Mouse (Mus musculus): ENCODE measurements around the gene Spib. TPM values are rescaled to one million over a fixed set of nuclear protein-coding genes. Genes with fewer than 3 reads are reported as not detected.

Spib gene
- polyA plus RNA-seq, 1 experiment from 2014 or later = not detected

DNA sequence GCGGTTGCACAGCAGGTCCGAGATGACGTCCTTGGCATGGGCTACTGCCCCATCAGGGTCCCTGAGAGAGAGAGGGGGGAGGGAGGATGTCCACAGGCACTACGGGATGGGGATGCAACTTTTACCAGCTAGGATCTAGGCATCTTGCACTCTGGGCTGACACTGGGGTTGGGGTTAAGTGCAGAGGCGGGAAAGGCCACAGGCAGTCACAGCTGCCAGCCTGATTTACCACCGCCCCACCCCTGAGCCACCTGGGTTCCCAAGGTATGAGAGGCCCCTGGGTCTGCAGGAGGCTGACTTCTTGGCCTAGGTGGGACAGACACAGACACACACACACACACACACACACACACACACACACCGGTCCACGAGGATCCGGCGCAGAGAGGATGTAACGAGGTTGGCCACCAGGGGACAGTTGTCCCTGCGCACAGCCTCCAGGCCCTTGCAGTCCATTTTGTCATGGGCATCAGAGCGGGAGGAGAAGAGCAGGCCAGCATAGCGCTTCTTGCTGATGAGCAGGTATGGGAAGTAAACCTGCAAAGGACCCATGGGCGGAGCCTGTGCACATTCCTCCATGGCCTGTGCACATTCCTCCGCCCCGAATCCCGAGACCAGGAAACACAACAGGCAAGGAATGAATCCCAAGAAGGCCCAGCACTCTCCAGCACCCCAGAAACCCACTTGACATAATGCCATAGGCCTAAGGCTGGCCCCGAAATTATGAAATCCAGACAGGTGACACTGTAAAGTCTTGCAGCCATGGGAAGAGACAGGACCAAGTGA, 3.0 kb upstream of the Spib start:
- Histone ChIP-seq H3K4me1 (replicated peaks) (0 out of 2 replicates have a peak, but pooled peaks cover 5% of the 10 kb centered on the region), H3K27ac (ENCODE audit: poor library complexity, severe bottlenecking) (no peak overlapping the region), H3K36me3 (peaks cover 73% of the 10 kb centered on the region), H3K27me3 (replicated peaks) (peaks cover under 1% of the 10 kb centered on the region), H3K4me2 (no peak overlapping the region), H3K9ac (no peak overlapping the region), H3K4me3 (no peak overlapping the region), H3K9me3 (replicated peaks) (no peaks in the 10 kb centered on the region)
- WGBS = 87% methylated on average over 19 of the region's 19 CpGs
- no peak for ATAC-seq (ENCODE audit: insufficient number of reproducible peaks, low FRiP score)

DNA sequence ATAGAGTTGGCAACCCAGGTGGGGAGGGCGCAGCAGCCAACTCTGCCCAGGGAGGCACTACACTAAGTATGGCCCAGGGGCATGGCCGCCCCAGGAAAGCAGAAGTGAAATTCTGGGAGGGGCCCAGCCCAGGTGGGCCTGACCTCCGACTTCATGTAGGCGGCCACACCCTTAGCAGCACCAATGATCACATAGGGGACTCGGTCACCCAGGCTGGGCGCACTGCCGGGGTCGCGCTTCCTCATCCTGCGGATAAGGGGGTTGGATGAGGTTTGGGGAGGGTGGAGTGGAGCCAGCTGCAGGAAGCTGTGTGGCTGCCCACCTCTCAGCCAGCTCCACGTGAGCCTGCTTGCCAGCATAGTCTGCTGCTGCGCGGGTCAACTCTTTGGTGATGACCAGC, 2.4 kb upstream of the Spib start:
- Histone ChIP-seq H3K4me2 (no peak overlapping the region), H3K27ac (ENCODE audit: poor library complexity, severe bottlenecking) (no peak overlapping the region), H3K27me3 (replicated peaks) (peaks cover 6% of the 10 kb centered on the region), H3K36me3 (peaks cover 67% of the 10 kb centered on the region), H3K4me3 (no peak overlapping the region), H3K9ac (no peak overlapping the region), H3K4me1 (replicated peaks) (0 out of 2 replicates have a peak, but pooled peaks cover 5% of the 10 kb centered on the region), H3K9me3 (replicated peaks) (no peaks in the 10 kb centered on the region)
- WGBS = 88% methylated on average over 13 of the region's 13 CpGs
- no peak for ATAC-seq (ENCODE audit: insufficient number of reproducible peaks, low FRiP score)

DNA sequence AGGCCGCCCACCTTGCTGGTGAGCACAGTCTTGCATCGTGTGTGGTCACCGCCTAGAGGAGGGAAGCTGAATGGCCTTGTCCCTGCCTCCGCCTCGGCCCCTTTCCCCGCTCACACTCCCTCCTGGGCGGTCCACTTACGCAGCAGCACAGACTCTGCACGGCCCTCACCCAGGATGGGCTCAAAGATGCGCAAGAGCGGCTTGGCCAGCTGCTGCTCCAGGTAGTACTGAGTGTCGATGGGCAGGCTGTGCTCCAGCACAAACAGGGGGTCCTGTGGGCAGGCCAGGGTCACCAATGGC, 1.8 kb upstream of the Spib start:
- H3K9me3 ChIP-seq (replicated peaks) = no peaks in the 10 kb centered on the region
- WGBS = 83% methylated on average over 12 of the region's 12 CpGs
- H3K4me3 ChIP-seq = no peak overlapping the region
- peaks cover 61% of the 10 kb centered on the region for H3K36me3 ChIP-seq
- H3K4me1 ChIP-seq (replicated peaks) = 0 out of 2 replicates have a peak, but pooled peaks cover 5% of the 10 kb centered on the region
- peaks cover 12% of the 10 kb centered on the region for H3K27me3 ChIP-seq (replicated peaks)
- no peak overlapping the region for H3K4me2 ChIP-seq
- no peak overlapping the region for H3K27ac ChIP-seq (ENCODE audit: poor library complexity, severe bottlenecking)
- ATAC-seq (ENCODE audit: insufficient number of reproducible peaks, low FRiP score) = no peak
- no peak overlapping the region for H3K9ac ChIP-seq

DNA sequence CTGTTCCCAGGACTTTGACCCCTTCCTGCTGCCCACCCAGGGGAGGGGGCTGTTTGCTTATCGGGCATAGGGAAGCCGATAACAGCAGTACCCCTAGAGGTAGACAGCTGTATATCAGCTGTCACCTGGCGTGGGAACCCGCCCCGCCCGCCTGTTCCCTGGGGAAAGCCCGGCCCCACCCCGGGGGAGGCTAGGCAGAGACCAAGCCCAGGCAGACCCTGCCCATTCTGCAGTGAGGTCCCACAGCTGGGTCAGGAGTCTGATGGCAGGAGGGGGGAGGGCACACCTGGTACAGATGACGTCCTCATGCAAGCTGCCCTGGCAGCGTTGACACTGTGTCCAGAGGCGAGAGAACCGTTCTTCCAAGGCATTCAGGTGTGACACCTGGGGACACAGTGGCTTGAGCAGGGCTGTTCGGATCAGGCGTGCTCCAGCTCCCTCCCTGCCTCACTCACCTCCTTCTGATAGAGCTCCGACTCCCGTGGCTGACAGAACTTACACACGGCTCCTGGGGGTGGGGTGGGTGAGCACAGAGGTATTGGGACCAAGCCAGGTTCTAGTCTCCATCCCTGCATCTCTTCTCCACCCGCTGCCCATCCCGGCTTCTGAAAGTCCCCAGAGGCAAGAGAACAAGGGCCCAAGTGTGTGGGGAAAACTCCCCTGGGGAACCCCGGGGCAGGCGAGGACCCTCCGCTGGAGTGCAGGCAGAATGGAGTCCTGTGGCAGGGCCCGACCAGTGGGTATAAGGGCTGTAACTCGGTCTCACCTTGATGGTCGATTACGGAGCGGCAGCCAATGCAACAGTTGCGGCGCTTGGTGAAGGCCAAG, 1.3 kb upstream of the Spib start:
- Histone ChIP-seq H3K27ac (ENCODE audit: poor library complexity, severe bottlenecking) (no peak overlapping the region), H3K4me1 (replicated peaks) (0 out of 2 replicates have a peak, but pooled peaks cover 7% of the 10 kb centered on the region), H3K4me2 (no peak overlapping the region), H3K36me3 (peaks cover 56% of the 10 kb centered on the region), H3K9me3 (replicated peaks) (no peaks in the 10 kb centered on the region), H3K27me3 (replicated peaks) (peaks cover 15% of the 10 kb centered on the region), H3K4me3 (no peak overlapping the region), H3K9ac (no peak overlapping the region)
- 84% methylated on average over 29 of the region's 29 CpGs for WGBS
- no peak for ATAC-seq (ENCODE audit: insufficient number of reproducible peaks, low FRiP score)

DNA sequence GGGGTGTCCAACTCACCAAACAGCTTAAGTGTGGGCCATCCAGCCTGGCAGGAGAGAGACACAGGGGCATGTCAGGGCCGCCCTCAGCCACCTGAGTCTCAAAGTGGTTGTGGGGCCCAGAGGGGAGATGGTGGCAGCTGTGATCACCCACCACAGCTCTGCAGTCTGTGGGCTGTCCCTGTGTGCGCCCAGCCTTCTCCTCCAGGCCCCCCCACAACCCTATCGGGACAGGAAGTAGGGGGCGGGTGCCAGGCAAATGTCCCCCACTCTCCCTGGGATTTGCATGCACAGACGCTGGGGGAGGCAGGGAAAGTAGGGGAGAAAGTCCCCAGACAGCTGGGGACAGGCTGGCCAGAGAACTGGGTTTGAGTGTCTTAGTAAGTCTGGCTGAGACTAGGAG, 664 bp downstream of the Spib start:
- no peak overlapping the region for H3K27ac ChIP-seq (ENCODE audit: poor library complexity, severe bottlenecking)
- peaks cover 36% of the 10 kb centered on the region for H3K36me3 ChIP-seq
- peaks cover 12% of the 10 kb centered on the region; the same call in 1 of the 2 replicates for H3K4me1 ChIP-seq (replicated peaks)
- H3K9ac ChIP-seq = no peak overlapping the region
- H3K4me3 ChIP-seq = no peak overlapping the region
- no peak overlapping the region for H3K4me2 ChIP-seq
- H3K9me3 ChIP-seq (replicated peaks) = no peaks in the 10 kb centered on the region
- peaks cover 27% of the 10 kb centered on the region for H3K27me3 ChIP-seq (replicated peaks)
- no peak for ATAC-seq (ENCODE audit: insufficient number of reproducible peaks, low FRiP score)
- WGBS = 46% methylated on average over 5 of the region's 5 CpGs

DNA sequence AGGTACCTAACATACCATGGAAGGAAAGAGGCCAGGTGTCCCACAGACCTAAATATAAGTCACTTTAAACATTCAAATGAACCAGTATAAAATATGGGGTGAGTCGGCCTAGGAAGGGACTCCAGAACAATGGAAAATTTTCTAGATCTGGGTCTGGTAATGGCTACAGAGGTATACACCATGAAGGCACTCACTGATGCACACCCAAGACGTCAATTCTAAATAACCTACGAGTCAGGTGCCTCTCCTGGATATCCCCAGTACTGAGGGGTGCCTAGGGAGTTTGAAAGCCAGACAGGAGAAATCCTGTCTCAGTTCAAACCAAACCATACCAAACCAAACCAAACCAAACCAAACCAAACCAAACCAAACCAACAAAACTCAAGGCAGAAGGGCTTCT, 1.4 kb downstream of the Spib start:
- 72% methylated on average over 3 of the region's 3 CpGs for whole genome bisulfite sequencing
- H3K27me3 ChIP-seq (replicated peaks) = peaks cover 34% of the 10 kb centered on the region
- no peak overlapping the region for H3K4me2 ChIP-seq
- H3K27ac ChIP-seq (ENCODE audit: poor library complexity, severe bottlenecking) = no peak overlapping the region
- H3K9ac ChIP-seq = no peak overlapping the region
- no peaks in the 10 kb centered on the region for H3K9me3 ChIP-seq (replicated peaks)
- peaks cover 12% of the 10 kb centered on the region; the same call in 1 of the 2 replicates for H3K4me1 ChIP-seq (replicated peaks)
- H3K36me3 ChIP-seq = peaks cover 29% of the 10 kb centered on the region
- ATAC-seq (ENCODE audit: insufficient number of reproducible peaks, low FRiP score) = no peak
- H3K4me3 ChIP-seq = no peak overlapping the region

DNA sequence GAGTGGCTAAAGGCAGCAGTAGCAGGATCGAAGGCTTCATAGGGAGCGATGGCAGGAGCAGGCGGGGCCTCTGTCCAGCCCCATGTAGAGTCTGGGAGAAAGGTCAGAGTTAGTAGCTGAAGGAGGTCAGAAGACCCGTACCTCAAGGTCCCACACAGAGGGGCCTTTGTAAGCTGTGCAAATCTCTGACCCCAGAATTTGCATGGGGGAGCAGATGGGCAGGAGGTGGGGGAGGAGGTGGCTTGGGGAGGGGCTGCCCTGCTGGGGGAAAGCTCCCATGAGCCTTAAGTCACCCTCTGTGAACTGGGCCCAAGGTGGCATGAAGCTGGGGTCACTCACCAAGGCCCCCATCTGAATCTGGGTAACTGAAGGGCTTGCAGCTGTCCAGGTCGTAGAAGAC, 2.4 kb downstream of the Spib start:
- 70% methylated on average over 5 of the region's 5 CpGs for WGBS
- Histone ChIP-seq H3K4me3 (no peak overlapping the region), H3K4me1 (replicated peaks) (peaks cover 21% of the 10 kb centered on the region), H3K27ac (ENCODE audit: poor library complexity, severe bottlenecking) (no peak overlapping the region), H3K36me3 (peaks cover 20% of the 10 kb centered on the region), H3K4me2 (no peak overlapping the region), H3K9ac (no peak overlapping the region), H3K9me3 (replicated peaks) (no peaks in the 10 kb centered on the region), H3K27me3 (replicated peaks) (peaks cover 39% of the 10 kb centered on the region)
- no peak for ATAC-seq (ENCODE audit: insufficient number of reproducible peaks, low FRiP score)

DNA sequence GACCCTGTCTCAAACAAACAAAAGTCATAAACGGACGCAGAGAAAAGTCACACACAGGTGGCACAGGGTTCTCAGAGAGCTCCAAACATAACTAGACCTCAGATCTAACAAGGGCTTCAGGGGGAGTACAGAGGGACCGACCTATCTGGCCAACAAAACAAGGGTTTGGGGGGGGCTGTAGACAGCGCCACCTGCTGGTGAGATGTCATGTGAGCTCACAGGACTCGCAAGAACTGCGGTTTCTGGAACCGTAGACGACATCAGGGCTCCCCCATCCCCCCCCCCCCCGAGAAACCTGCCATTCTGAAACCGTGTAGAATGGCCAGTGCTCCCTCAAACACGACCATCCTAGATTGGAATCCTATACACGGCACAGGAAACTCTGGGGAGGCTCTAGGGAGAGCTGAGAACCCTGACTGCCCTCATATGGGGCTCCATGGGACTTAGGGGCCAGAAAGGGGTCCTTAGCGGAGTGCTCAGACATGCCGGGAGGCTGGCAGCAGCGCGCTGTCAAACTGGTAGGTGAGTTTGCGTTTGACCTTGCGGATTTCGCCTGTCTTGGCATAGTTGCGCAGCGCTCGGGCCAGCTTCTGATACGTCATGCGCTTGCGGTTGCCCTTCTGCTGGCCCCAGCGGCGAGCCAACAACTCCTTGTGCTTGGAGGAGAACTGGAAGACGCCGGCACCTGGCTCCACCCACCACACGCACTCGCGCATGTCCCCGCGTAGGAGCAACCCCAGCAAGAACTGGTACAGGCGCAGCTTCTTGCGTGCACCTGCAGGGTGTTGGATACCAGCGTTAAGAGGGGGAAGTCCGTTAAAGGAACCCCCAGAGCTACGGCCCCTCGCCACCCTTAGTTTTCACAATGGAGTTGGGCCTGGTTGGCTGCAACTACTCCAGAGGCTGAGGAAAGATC, 4.1 kb downstream of the Spib start:
- Histone ChIP-seq H3K4me1 (replicated peaks) (peaks cover 23% of the 10 kb centered on the region), H3K36me3 (peaks cover 2% of the 10 kb centered on the region), H3K9ac (peak overlapping the region; percentile 63), H3K9me3 (replicated peaks) (no peaks in the 10 kb centered on the region), H3K27ac (ENCODE audit: poor library complexity, severe bottlenecking) (no peak overlapping the region), H3K4me3 (peak overlapping the region; percentile 45), H3K4me2 (peak overlapping the region; percentile 80), H3K27me3 (replicated peaks) (peaks cover 56% of the 10 kb centered on the region)
- ATAC-seq (ENCODE audit: insufficient number of reproducible peaks, low FRiP score) = no peak; the same call in 1 of the 2 replicates
- 7% methylated on average over 40 of the region's 40 CpGs for WGBS

DNA sequence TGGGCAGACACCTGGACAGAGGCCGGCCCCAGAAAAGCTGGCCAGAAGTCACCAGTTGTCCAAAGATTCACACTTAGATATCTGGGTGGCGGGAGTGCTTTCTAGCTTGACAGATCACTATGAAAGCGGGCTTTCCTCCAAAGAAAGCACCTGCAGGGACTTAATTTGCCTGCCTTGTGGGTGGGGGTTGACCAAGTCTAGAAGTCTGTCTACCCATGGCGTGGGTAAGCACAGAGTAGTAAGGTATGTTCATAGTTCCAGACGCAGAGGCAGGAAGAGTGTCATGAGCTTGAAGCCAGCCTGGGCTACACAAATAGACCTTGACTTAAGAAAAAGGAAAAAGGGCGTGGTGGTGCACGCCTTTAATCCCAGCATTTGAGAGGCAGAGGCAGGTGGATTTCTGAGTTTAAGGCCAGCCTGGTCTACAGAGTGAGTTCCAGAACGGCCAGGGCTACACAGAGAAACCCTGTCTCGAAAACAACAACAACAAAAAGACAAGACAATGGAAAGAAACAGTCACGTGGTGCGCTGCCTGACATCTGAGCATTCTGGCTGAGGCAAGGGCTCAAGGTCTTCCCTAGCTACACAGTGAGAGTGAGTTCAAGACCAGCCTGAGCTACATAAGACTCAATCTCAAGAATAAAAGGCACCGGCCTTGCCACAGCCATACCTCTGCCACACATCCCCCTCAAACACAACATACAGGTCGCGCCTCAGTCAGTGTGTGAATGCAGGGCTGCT, 5.3 kb downstream of the Spib start:
- peaks cover 27% of the 10 kb centered on the region for H3K4me1 ChIP-seq (replicated peaks)
- no peak overlapping the region for H3K27ac ChIP-seq (ENCODE audit: poor library complexity, severe bottlenecking)
- 82% methylated on average over 14 of the region's 14 CpGs for WGBS
- H3K9ac ChIP-seq = no peak overlapping the region
- H3K9me3 ChIP-seq (replicated peaks) = no peaks in the 10 kb centered on the region
- no peaks in the 10 kb centered on the region for H3K36me3 ChIP-seq
- H3K4me2 ChIP-seq = no peak overlapping the region
- no peak overlapping the region for H3K4me3 ChIP-seq
- ATAC-seq (ENCODE audit: insufficient number of reproducible peaks, low FRiP score) = no peak
- peaks cover 68% of the 10 kb centered on the region for H3K27me3 ChIP-seq (replicated peaks)

DNA sequence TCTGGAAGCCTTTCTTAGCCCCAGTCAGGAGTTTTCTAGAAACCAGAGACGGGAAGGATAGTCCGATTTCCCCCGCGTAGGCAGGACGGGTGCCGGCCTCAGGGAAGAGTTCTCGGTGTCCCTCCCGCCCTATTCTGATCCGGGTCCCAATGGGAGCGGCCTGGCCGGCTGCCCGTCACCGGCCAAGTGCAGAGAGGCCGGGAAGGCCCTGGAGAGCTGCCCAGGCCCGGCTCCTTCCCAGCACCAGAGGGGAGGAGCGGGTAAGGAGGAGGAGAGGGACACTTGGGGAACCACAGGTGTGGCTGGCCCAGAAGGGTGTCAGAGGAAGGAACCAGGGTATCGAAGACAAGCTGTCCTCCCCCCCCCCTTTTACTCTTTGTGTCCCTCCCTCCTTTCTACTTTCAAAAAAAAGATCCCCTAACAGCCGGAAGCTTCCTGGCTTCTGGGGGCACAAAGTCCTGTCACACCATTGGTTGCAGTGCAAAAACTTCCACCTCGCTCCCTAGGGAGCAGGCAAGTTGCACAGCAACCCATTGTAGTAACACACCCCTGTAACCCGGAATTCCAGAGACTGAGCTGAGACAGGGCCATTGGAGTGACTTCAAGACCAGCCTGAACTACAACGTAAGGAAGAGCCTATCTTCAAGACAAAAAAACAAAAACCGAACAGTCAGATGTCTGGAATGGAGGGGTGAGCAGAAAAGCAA, 6.6 kb downstream of the Spib start:
- Histone ChIP-seq H3K4me2 (peak overlapping the region; percentile 42), H3K27me3 (replicated peaks) (peaks cover 79% of the 10 kb centered on the region), H3K36me3 (no peaks in the 10 kb centered on the region), H3K9me3 (replicated peaks) (no peaks in the 10 kb centered on the region), H3K4me3 (peak overlapping the region; percentile 6; the same call in 1 of the 2 replicates), H3K4me1 (replicated peaks) (peaks cover 24% of the 10 kb centered on the region), H3K9ac (peak overlapping the region; percentile 51), H3K27ac (ENCODE audit: poor library complexity, severe bottlenecking) (no peak overlapping the region)
- WGBS = 13% methylated on average over 20 of the region's 22 CpGs
- ATAC-seq (ENCODE audit: insufficient number of reproducible peaks, low FRiP score) = no peak

All from heart, embryonic 12.5 days (tissue).